Mouse (Mus musculus) hindbrain, embryonic 12.5 days (tissue): ENCODE results near the gene Sspo. TPM values are rescaled to one million over a fixed set of nuclear protein-coding genes. Genes with fewer than 3 reads are reported as not detected.

ENCODE experiments used
- ATAC-seq: fragments of 200-750 bp; cut with Nextera tagmentation; 2 replicates; pipeline ENCODE4 v1.8.0; 2017; ENCODE audit warnings: moderate TSS enrichment; ENCODE audit not compliant: low FRiP score
- H3K27ac ChIP-seq: fragments of 300-500 bp; sonication (generic); 2 replicates; pipeline ENCODE4 v1.5.1; 2016; ENCODE audit warnings: mild to moderate bottlenecking
- H3K27me3 ChIP-seq: fragments of 300-500 bp; sonication (generic); 2 replicates; pipeline ENCODE4 v1.6.1; 2016; ENCODE audit warnings: mild to moderate bottlenecking
- H3K36me3 ChIP-seq: fragments of 300-500 bp; sonication (generic); 2 replicates; pipeline ENCODE4 v1.6.1; 2016; ENCODE audit warnings: mild to moderate bottlenecking
- H3K4me1 ChIP-seq: fragments of 300-500 bp; sonication (generic); 2 replicates; pipeline ENCODE4 v1.6.1; 2016
- H3K4me2 ChIP-seq: fragments of 300-500 bp; sonication (generic); replicated peaks from 2 replicates; pipeline ENCODE4 v1.6.1; 2016; ENCODE audit warnings: mild to moderate bottlenecking
- H3K4me3 ChIP-seq: fragments of 300-500 bp; sonication (generic); 2 replicates; pipeline ENCODE4 v1.5.1; 2016; ENCODE audit warnings: mild to moderate bottlenecking
- H3K9ac ChIP-seq: fragments of 300-500 bp; sonication (generic); 2 replicates; pipeline ENCODE4 v1.6.1; 2016; ENCODE audit warnings: mild to moderate bottlenecking, moderate library complexity
- H3K9me3 ChIP-seq: fragments of 300-500 bp; sonication (generic); replicated peaks from 2 replicates; pipeline ENCODE4 v1.6.1; 2016; ENCODE audit warnings: mild to moderate bottlenecking
- WGBS: fragments of 180-500 bp; shearing (Covaris S2); methylation state at CpG from one replicate; pipeline ENCODE4 v1.1.7; 2016; 5-methylcytosine and 5-hydroxymethylcytosine counted together
- polyA plus RNA-seq: library from polyadenylated mRNA; unstranded; fragments of >200 nt; fragmentation: Nextera tagmentation; extraction: Ambion mirVana; gene quantifications from 2 replicates; pipeline ENCODE4 v1.2.1, GENCODE M21; 2016

Sspo gene
- polyA plus RNA-seq, 1 experiment from 2014 or later: 0.34 TPM

- no peak overlapping the region for H3K27ac ChIP-seq
- H3K4me1 ChIP-seq: peaks cover 47% of the 10 kb centered on the region
- H3K27me3 ChIP-seq: peaks cover 51% of the 10 kb centered on the region
- no peak overlapping the region for H3K4me2 ChIP-seq
- H3K4me3 ChIP-seq: no peak overlapping the region
- no peaks in the 10 kb centered on the region for H3K9me3 ChIP-seq
- peak overlapping the region; percentile 23; the same call in 1 of the 2 replicates for H3K9ac ChIP-seq
- H3K36me3 ChIP-seq: peaks cover 32% of the 10 kb centered on the region
- no peak for ATAC-seq
Observed at GRCm38 (mm10) chr6:48439654-48440053, 8.4 kb upstream of the Sspo start.

GRCm38 (mm10) chr6:48440306-48441014 lies 7.6 kb upstream of the Sspo start:
- ATAC-seq: no peak
- H3K4me2 ChIP-seq: no peak overlapping the region
- peaks cover 32% of the 10 kb centered on the region for H3K36me3 ChIP-seq
- H3K9ac ChIP-seq: no peak overlapping the region
- no peak overlapping the region for H3K4me3 ChIP-seq
- peaks cover 51% of the 10 kb centered on the region for H3K27me3 ChIP-seq
- no peaks in the 10 kb centered on the region for H3K9me3 ChIP-seq
- H3K27ac ChIP-seq: no peak overlapping the region
- peaks cover 47% of the 10 kb centered on the region for H3K4me1 ChIP-seq
- 44% methylated on average over 14 of the region's 14 CpGs for WGBS

GRCm38 (mm10) chr6:48443592-48444309 lies 4.3 kb upstream of the Sspo start:
- peaks cover 42% of the 10 kb centered on the region for H3K4me1 ChIP-seq
- peak overlapping the region; percentile 93 for H3K27ac ChIP-seq
- peak overlapping the region; percentile 73 for H3K9ac ChIP-seq
- ATAC-seq: peak; percentile 91
- peaks cover 16% of the 10 kb centered on the region for H3K36me3 ChIP-seq
- H3K4me2 ChIP-seq: peak overlapping the region; percentile 91
- peaks cover 26% of the 10 kb centered on the region for H3K27me3 ChIP-seq
- 2% methylated on average over 18 of the region's 19 CpGs for WGBS
- no peaks in the 10 kb centered on the region for H3K9me3 ChIP-seq
- peak overlapping the region; percentile 68 for H3K4me3 ChIP-seq

- Histone ChIP-seq H3K36me3 (peaks cover 14% of the 10 kb centered on the region), H3K4me3 (peak overlapping the region; percentile 68), H3K4me1 (peaks cover 34% of the 10 kb centered on the region), H3K9ac (peak overlapping the region; percentile 73), H3K4me2 (peak overlapping the region; percentile 91), H3K9me3 (no peaks in the 10 kb centered on the region), H3K27me3 (peaks cover 18% of the 10 kb centered on the region), H3K27ac (peak overlapping the region; percentile 93)
- WGBS: 1% methylated on average over 28 of the region's 34 CpGs
- ATAC-seq: peak; percentile 69
Observed at GRCm38 (mm10) chr6:48444310-48445180, 3.5 kb upstream of the Sspo start.

GRCm38 (mm10) chr6:48445181-48446101 lies 2.6 kb upstream of the Sspo start, which contains the start of gene Zfp467:
Gene Zfp467, minus strand, starts transcription at chr6:48445825.
- Histone ChIP-seq H3K27ac (peak within 1 kb of the TSS; percentile 93), H3K9me3 (no peaks in the 10 kb centered on the region), H3K36me3 (peaks cover 14% of the 10 kb centered on the region), H3K9ac (peak within 1 kb of the TSS; percentile 73), H3K4me2 (peak within 1 kb of the TSS; percentile 91), H3K4me1 (peaks cover 25% of the 10 kb centered on the region), H3K27me3 (peaks cover 9% of the 10 kb centered on the region), H3K4me3 (peak within 1 kb of the TSS; percentile 68)
- ATAC-seq: peak; percentile 27
- WGBS: under 1% methylated on average over 65 of the region's 65 CpGs

- no peak for ATAC-seq
- WGBS: 33% methylated on average over 3 of the region's 3 CpGs
- peak overlapping the region; percentile 68 for H3K4me3 ChIP-seq
- no peaks in the 10 kb centered on the region for H3K9me3 ChIP-seq
- peaks cover 2% of the 10 kb centered on the region; the same call in 1 of the 2 replicates for H3K27me3 ChIP-seq
- peaks cover 17% of the 10 kb centered on the region for H3K4me1 ChIP-seq
- H3K9ac ChIP-seq: 0 out of 2 replicates have a peak overlapping the region, but pooled peaks have one; percentile 73
- peak overlapping the region; percentile 93; the same call in 1 of the 2 replicates for H3K27ac ChIP-seq
- H3K4me2 ChIP-seq: peak overlapping the region; percentile 91
- H3K36me3 ChIP-seq: peaks cover 11% of the 10 kb centered on the region
Observed at GRCm38 (mm10) chr6:48446256-48446655, 1.8 kb upstream of the Sspo start.

- no peak overlapping the region for H3K4me2 ChIP-seq
- H3K36me3 ChIP-seq: peaks cover 5% of the 10 kb centered on the region
- no peak overlapping the region for H3K4me3 ChIP-seq
- H3K9me3 ChIP-seq: no peaks in the 10 kb centered on the region
- no peaks in the 10 kb centered on the region for H3K27me3 ChIP-seq
- WGBS: 68% methylated on average over 3 of the region's 3 CpGs
- no peak overlapping the region for H3K9ac ChIP-seq
- peaks cover 15% of the 10 kb centered on the region for H3K4me1 ChIP-seq
- H3K27ac ChIP-seq: no peak overlapping the region
- no peak for ATAC-seq
Observed at GRCm38 (mm10) chr6:48446896-48447295, 1.1 kb upstream of the Sspo start.

- Histone ChIP-seq H3K27me3 (no peaks in the 10 kb centered on the region), H3K4me2 (no peak overlapping the region), H3K9me3 (no peaks in the 10 kb centered on the region), H3K9ac (no peak overlapping the region), H3K27ac (no peak overlapping the region), H3K4me3 (no peak overlapping the region), H3K4me1 (peaks cover 9% of the 10 kb centered on the region), H3K36me3 (no peaks in the 10 kb centered on the region)
- 78% methylated on average over 7 of the region's 7 CpGs for WGBS
- no peak for ATAC-seq
Observed at GRCm38 (mm10) chr6:48448527-48448926, 498 bp downstream of the Sspo start.

- Histone ChIP-seq H3K27ac (no peak overlapping the region), H3K9ac (no peak overlapping the region), H3K4me2 (no peak overlapping the region), H3K9me3 (no peaks in the 10 kb centered on the region), H3K4me3 (no peak overlapping the region), H3K27me3 (no peaks in the 10 kb centered on the region), H3K4me1 (no peaks in the 10 kb centered on the region), H3K36me3 (no peaks in the 10 kb centered on the region)
- WGBS: 94% methylated on average over 1 of the region's 1 CpGs
- ATAC-seq: no peak
Observed at GRCm38 (mm10) chr6:48452151-48452550, 4.1 kb downstream of the Sspo start.

GRCm38 (mm10) chr6:48452771-48453170 lies 4.7 kb downstream of the Sspo start:
- Histone ChIP-seq H3K4me2 (no peak overlapping the region), H3K4me1 (no peaks in the 10 kb centered on the region), H3K27ac (no peak overlapping the region), H3K9ac (no peak overlapping the region), H3K27me3 (no peaks in the 10 kb centered on the region), H3K4me3 (no peak overlapping the region), H3K9me3 (no peaks in the 10 kb centered on the region), H3K36me3 (no peaks in the 10 kb centered on the region)
- WGBS: 76% methylated on average over 3 of the region's 3 CpGs
- ATAC-seq: no peak

- Histone ChIP-seq H3K36me3 (no peaks in the 10 kb centered on the region), H3K27me3 (no peaks in the 10 kb centered on the region), H3K4me1 (no peaks in the 10 kb centered on the region), H3K27ac (no peak overlapping the region), H3K9me3 (no peaks in the 10 kb centered on the region), H3K4me3 (no peak overlapping the region), H3K9ac (no peak overlapping the region), H3K4me2 (no peak overlapping the region)
- 95% methylated on average over 13 of the region's 13 CpGs for WGBS
- no peak for ATAC-seq
Observed at GRCm38 (mm10) chr6:48464966-48465679, 17.1 kb downstream of the Sspo start.
